Mouse (Mus musculus): Measurements from ENCODE around the gene Lrp10. TPM values are rescaled to one million over a fixed set of nuclear protein-coding genes. Genes with fewer than 3 reads are reported as not detected.
A peak's percentile ranks its signal among the peaks of the same experiment; 100 is the strongest.

The Lrp10 gene
- 15.8 and 19.5 TPM in 2 replicates for polyA plus RNA-seq (2014; fragmentation: Nextera tagmentation; extraction: Ambion mirVana)

GRCm38 (mm10) chr14:54463959-54464292, at the start of gene Lrp10:
TSS of gene Lrp10 (plus strand) at chr14:54464137.
- peak; percentile 94 for ATAC-seq (ENCODE audit: low FRiP score)
- peaks cover 9% of the 10 kb centered on the region for H3K4me1 ChIP-seq (ENCODE audit: control insufficient read depth, insufficient read depth, low read length)
- H3K27me3 ChIP-seq (ENCODE audit: control insufficient read depth, insufficient read depth, low read length) = no peaks in the 10 kb centered on the region
- under 1% methylated on average over 35 of the region's 35 CpGs for WGBS
- peak within 1 kb of the TSS; percentile 50; the same call in 1 of the 2 replicates for H3K27ac ChIP-seq (ENCODE audit: low read depth, low read length)
- no peaks in the 10 kb centered on the region for H3K9me3 ChIP-seq (ENCODE audit: control insufficient read depth, low read length)
- peak within 1 kb of the TSS; percentile 79 for H3K9ac ChIP-seq (ENCODE audit: low read length)
- H3K36me3 ChIP-seq (ENCODE audit: control insufficient read depth, insufficient read depth, low read length) = no peaks in the 10 kb centered on the region; the same call in 1 of the 2 replicates
- DNase-seq (ENCODE audit: low spot score, missing footprints) = peak; percentile 98
- peak within 1 kb of the TSS; percentile 93 for H3K4me2 ChIP-seq
- H3K4me3 ChIP-seq (ENCODE audit: low read depth, low read length) = peak within 1 kb of the TSS; percentile 75

GRCm38 (mm10) chr14:54415241-54416020, 48.5 kb upstream of the Lrp10 start:
- Histone ChIP-seq H3K9me3 (ENCODE audit: control insufficient read depth, low read length) (no peaks in the 10 kb centered on the region), H3K4me2 (no peak overlapping the region), H3K36me3 (ENCODE audit: control insufficient read depth, insufficient read depth, low read length) (no peaks in the 10 kb centered on the region), H3K27ac (ENCODE audit: low read depth, low read length) (no peak overlapping the region), H3K9ac (ENCODE audit: low read length) (peak overlapping the region; percentile 20; the same call in 1 of the 2 replicates), H3K4me3 (ENCODE audit: low read depth, low read length) (no peak overlapping the region), H3K27me3 (ENCODE audit: control insufficient read depth, insufficient read depth, low read length) (peaks cover 10% of the 10 kb centered on the region; the same call in 1 of the 2 replicates), H3K4me1 (ENCODE audit: control insufficient read depth, insufficient read depth, low read length) (peaks cover 6% of the 10 kb centered on the region)
- 11% methylated on average over 13 of the region's 13 CpGs for WGBS
- ATAC-seq (ENCODE audit: low FRiP score) (no peak), DNase-seq (ENCODE audit: low spot score, missing footprints) (no peak)

GRCm38 (mm10) chr14:54416229-54416775, 47.6 kb upstream of the Lrp10 start:
- WGBS = 26% methylated on average over 5 of the region's 5 CpGs

GRCm38 (mm10) chr14:54416830-54417229, 47.1 kb upstream of the Lrp10 start:
- H3K9ac ChIP-seq (ENCODE audit: low read length) = no peak overlapping the region
- H3K4me2 ChIP-seq = no peak overlapping the region
- no peaks in the 10 kb centered on the region for H3K9me3 ChIP-seq (ENCODE audit: control insufficient read depth, low read length)
- peaks cover 6% of the 10 kb centered on the region for H3K4me1 ChIP-seq (ENCODE audit: control insufficient read depth, insufficient read depth, low read length)
- ATAC-seq (ENCODE audit: low FRiP score) = no peak
- no peak overlapping the region for H3K4me3 ChIP-seq (ENCODE audit: low read depth, low read length)
- no peak for DNase-seq (ENCODE audit: low spot score, missing footprints)
- no peak overlapping the region for H3K27ac ChIP-seq (ENCODE audit: low read depth, low read length)
- peaks cover 10% of the 10 kb centered on the region; the same call in 1 of the 2 replicates for H3K27me3 ChIP-seq (ENCODE audit: control insufficient read depth, insufficient read depth, low read length)
- no peaks in the 10 kb centered on the region for H3K36me3 ChIP-seq (ENCODE audit: control insufficient read depth, insufficient read depth, low read length)
- 40% methylated on average over 4 of the region's 4 CpGs for WGBS

More at GRCm38 (mm10) chr14:54416229-54416775, 47.6 kb upstream of the Lrp10 start:
- peaks cover 6% of the 10 kb centered on the region for H3K4me1 ChIP-seq (ENCODE audit: control insufficient read depth, insufficient read depth, low read length)
- no peak for ATAC-seq (ENCODE audit: low FRiP score)
- no peak for DNase-seq (ENCODE audit: low spot score, missing footprints)
- H3K36me3 ChIP-seq (ENCODE audit: control insufficient read depth, insufficient read depth, low read length) = no peaks in the 10 kb centered on the region
- H3K9ac ChIP-seq (ENCODE audit: low read length) = no peak overlapping the region
- H3K9me3 ChIP-seq (ENCODE audit: control insufficient read depth, low read length) = no peaks in the 10 kb centered on the region
- H3K27ac ChIP-seq (ENCODE audit: low read depth, low read length) = no peak overlapping the region
- no peak overlapping the region for H3K4me2 ChIP-seq
- peaks cover 10% of the 10 kb centered on the region; the same call in 1 of the 2 replicates for H3K27me3 ChIP-seq (ENCODE audit: control insufficient read depth, insufficient read depth, low read length)
- H3K4me3 ChIP-seq (ENCODE audit: low read depth, low read length) = no peak overlapping the region

GRCm38 (mm10) chr14:54417623-54418081, 46.3 kb upstream of the Lrp10 start, which contains the start of gene Slc7a7:
TSS of gene Slc7a7 (minus strand) at chr14:54417780.
- H3K27me3 ChIP-seq (ENCODE audit: control insufficient read depth, insufficient read depth, low read length) = peaks cover 10% of the 10 kb centered on the region; the same call in 1 of the 2 replicates
- peak; percentile 47; the same call in 1 of the 2 replicates for ATAC-seq (ENCODE audit: low FRiP score)
- no peak within 1 kb of the TSS for H3K27ac ChIP-seq (ENCODE audit: low read depth, low read length)
- H3K4me3 ChIP-seq (ENCODE audit: low read depth, low read length) = no peak within 1 kb of the TSS
- no peaks in the 10 kb centered on the region for H3K9me3 ChIP-seq (ENCODE audit: control insufficient read depth, low read length)
- peak within 1 kb of the TSS; percentile 23 for H3K4me2 ChIP-seq
- no peak within 1 kb of the TSS for H3K9ac ChIP-seq (ENCODE audit: low read length)
- WGBS = 4% methylated on average over 19 of the region's 19 CpGs
- peaks cover 6% of the 10 kb centered on the region for H3K4me1 ChIP-seq (ENCODE audit: control insufficient read depth, insufficient read depth, low read length)
- DNase-seq (ENCODE audit: low spot score, missing footprints) = peak; percentile 93
- no peaks in the 10 kb centered on the region for H3K36me3 ChIP-seq (ENCODE audit: control insufficient read depth, insufficient read depth, low read length)

GRCm38 (mm10) chr14:54421014-54421413, 42.9 kb upstream of the Lrp10 start:
- Histone ChIP-seq H3K27ac (ENCODE audit: low read depth, low read length) (no peak overlapping the region), H3K27me3 (ENCODE audit: control insufficient read depth, insufficient read depth, low read length) (peaks cover 4% of the 10 kb centered on the region; the same call in 1 of the 2 replicates), H3K4me1 (ENCODE audit: control insufficient read depth, insufficient read depth, low read length) (peaks cover 4% of the 10 kb centered on the region), H3K9me3 (ENCODE audit: control insufficient read depth, low read length) (no peaks in the 10 kb centered on the region), H3K9ac (ENCODE audit: low read length) (no peak overlapping the region), H3K4me2 (no peak overlapping the region), H3K36me3 (ENCODE audit: control insufficient read depth, insufficient read depth, low read length) (no peaks in the 10 kb centered on the region), H3K4me3 (ENCODE audit: low read depth, low read length) (no peak overlapping the region)
- DNase-seq (ENCODE audit: low spot score, missing footprints) (no peak), ATAC-seq (ENCODE audit: low FRiP score) (no peak)
- WGBS = 85% methylated on average over 2 of the region's 2 CpGs

GRCm38 (mm10) chr14:54423406-54423805, 40.5 kb upstream of the Lrp10 start:
- no peaks in the 10 kb centered on the region for H3K36me3 ChIP-seq (ENCODE audit: control insufficient read depth, insufficient read depth, low read length)

GRCm38 (mm10) chr14:54424634-54425033, 39.3 kb upstream of the Lrp10 start:
- Histone ChIP-seq H3K4me3 (ENCODE audit: low read depth, low read length) (no peak overlapping the region), H3K27ac (ENCODE audit: low read depth, low read length) (no peak overlapping the region), H3K4me2 (no peak overlapping the region), H3K4me1 (ENCODE audit: control insufficient read depth, insufficient read depth, low read length) (peaks cover 11% of the 10 kb centered on the region), H3K27me3 (ENCODE audit: control insufficient read depth, insufficient read depth, low read length) (no peaks in the 10 kb centered on the region), H3K36me3 (ENCODE audit: control insufficient read depth, insufficient read depth, low read length) (no peaks in the 10 kb centered on the region), H3K9me3 (ENCODE audit: control insufficient read depth, low read length) (no peaks in the 10 kb centered on the region), H3K9ac (ENCODE audit: low read length) (no peak overlapping the region)
- no peak for ATAC-seq (ENCODE audit: low FRiP score)
- no peak for DNase-seq (ENCODE audit: low spot score, missing footprints)
- 75% methylated on average over 1 of the region's 1 CpGs for WGBS

More at GRCm38 (mm10) chr14:54423406-54423805, 40.5 kb upstream of the Lrp10 start:
- DNase-seq (ENCODE audit: low spot score, missing footprints) = no peak
- no peak overlapping the region for H3K4me3 ChIP-seq (ENCODE audit: low read depth, low read length)
- ATAC-seq (ENCODE audit: low FRiP score) = no peak
- no peak overlapping the region for H3K4me2 ChIP-seq
- H3K9me3 ChIP-seq (ENCODE audit: control insufficient read depth, low read length) = no peaks in the 10 kb centered on the region
- peaks cover 11% of the 10 kb centered on the region for H3K4me1 ChIP-seq (ENCODE audit: control insufficient read depth, insufficient read depth, low read length)
- no peaks in the 10 kb centered on the region for H3K27me3 ChIP-seq (ENCODE audit: control insufficient read depth, insufficient read depth, low read length)
- WGBS = 55% methylated on average over 5 of the region's 5 CpGs
- H3K27ac ChIP-seq (ENCODE audit: low read depth, low read length) = no peak overlapping the region
- H3K9ac ChIP-seq (ENCODE audit: low read length) = no peak overlapping the region

- H3K27me3 ChIP-seq (ENCODE audit: control insufficient read depth, insufficient read depth, low read length) = no peaks in the 10 kb centered on the region
- H3K4me1 ChIP-seq (ENCODE audit: control insufficient read depth, insufficient read depth, low read length) = peaks cover 16% of the 10 kb centered on the region
- no peak overlapping the region for H3K9ac ChIP-seq (ENCODE audit: low read length)
- peak overlapping the region; percentile 52; the same call in 1 of the 2 replicates for H3K4me2 ChIP-seq
- no peak overlapping the region for H3K27ac ChIP-seq (ENCODE audit: low read depth, low read length)
- WGBS = 86% methylated on average over 1 of the region's 1 CpGs
- DNase-seq (ENCODE audit: low spot score, missing footprints) (no peak), ATAC-seq (ENCODE audit: low FRiP score) (no peak)
- H3K36me3 ChIP-seq (ENCODE audit: control insufficient read depth, insufficient read depth, low read length) = no peaks in the 10 kb centered on the region
- H3K4me3 ChIP-seq (ENCODE audit: low read depth, low read length) = no peak overlapping the region
- H3K9me3 ChIP-seq (ENCODE audit: control insufficient read depth, low read length) = no peaks in the 10 kb centered on the region
These were observed 38.4 kb upstream of the Lrp10 start for GRCm38 (mm10) chr14:54425540-54425939.
